Mouse (Mus musculus) heart, postnatal 0 days (tissue): ENCODE data around the gene Olfr799.

Experiments used
- CTCF ChIP-seq: IDR thresholded peaks from 2 replicates; pipeline ENCODE4 v1.5.1; 2016; ENCODE audit warnings: antibody characterized with exemption, control low read depth, low read depth
- EP300 ChIP-seq: IDR thresholded peaks from 2 replicates; pipeline ENCODE4 v1.6.1; 2016; ENCODE audit warnings: antibody characterized with exemption, low read depth

GRCm38 (mm10) chr10:129623251-129623650 is 14.0 kb upstream of the Olfr799 start:
- no peak for TF ChIP-seq CTCF
- TF ChIP-seq EP300 = no peak
